Mouse (Mus musculus) ES-E14 (cell line): ENCODE measurements around the gene Olfr368. TPM values are rescaled to one million over a fixed set of nuclear protein-coding genes. Genes with fewer than 3 reads are reported as not detected.

ENCODE experiments used
- DNase-seq: peaks from one replicate; pipeline ENCODE4 v3.0.0-alpha.2; 2013; ENCODE audit warnings: low read depth, low spot score
- H3K27ac ChIP-seq: 2 replicates; pipeline ENCODE4 v1.5.1; 2012; ENCODE audit warnings: low read depth, mild to moderate bottlenecking, low read length, moderate library complexity, mixed read lengths; ENCODE audit not compliant: poor library complexity, insufficient read depth, severe bottlenecking
- H3K36me3 ChIP-seq: 2 replicates; pipeline ENCODE4 v1.6.1; 2012; ENCODE audit warnings: mild to moderate bottlenecking, low read length, moderate library complexity, mixed read lengths; ENCODE audit not compliant: control insufficient read depth, poor library complexity, insufficient read depth, severe bottlenecking
- H3K4me1 ChIP-seq, 2 experiments: fragments of 150-350 bp in 1 of 2; sonication (generic) in 1 of 2; 2 replicates each; pipeline ENCODE4 v1.6.1; 2012; ENCODE audit warnings: low read length in 2 of 2, mild to moderate bottlenecking in 1 of 2, mixed read lengths in 1 of 2; ENCODE audit not compliant: control insufficient read depth in 2 of 2, insufficient read depth in 2 of 2, poor library complexity in 1 of 2
- H3K4me3 ChIP-seq, 2 experiments: fragments of 150-350 bp in 1 of 2; sonication (generic) in 1 of 2; 2 replicates each; pipeline ENCODE4 v1.5.1; 2012; ENCODE audit warnings: low read length in 2 of 2, low read depth in 1 of 2, mild to moderate bottlenecking in 1 of 2, mixed read lengths in 1 of 2; ENCODE audit not compliant: insufficient read depth in 1 of 2, poor library complexity in 1 of 2, severe bottlenecking in 1 of 2
- H3K9ac ChIP-seq: 2 replicates; pipeline ENCODE4 v1.6.1; 2012; ENCODE audit warnings: low read depth, mild to moderate bottlenecking, low read length, mixed read lengths; ENCODE audit not compliant: poor library complexity, insufficient read depth, severe bottlenecking
- H3K9me3 ChIP-seq: fragments of 150-350 bp; sonication (generic); 2 replicates; pipeline ENCODE4 v1.6.1; 2012; ENCODE audit warnings: low read depth, mild to moderate bottlenecking, low read length; ENCODE audit not compliant: control insufficient read depth, insufficient read depth
- CHD2 ChIP-seq: IDR thresholded peaks from 2 replicates; pipeline ENCODE4 v1.6.1; 2014; ENCODE audit warnings: mild to moderate bottlenecking, low read depth, low read length, inconsistent platforms
- HCFC1 ChIP-seq: IDR thresholded peaks from 2 replicates; pipeline ENCODE4 v1.6.1; 2012; ENCODE audit warnings: low read length, inconsistent platforms, borderline replicate concordance; ENCODE audit not compliant: insufficient read depth
- MAFK ChIP-seq: IDR thresholded peaks from 2 replicates; pipeline ENCODE4 v1.6.1; 2014; ENCODE audit warnings: mild to moderate bottlenecking, low read depth, low read length, inconsistent platforms; ENCODE audit not compliant: insufficient read depth
- ZC3H11A ChIP-seq: IDR thresholded peaks from 2 replicates; pipeline ENCODE4 v1.6.1; 2012; ENCODE audit warnings: low read depth, mild to moderate bottlenecking, inconsistent platforms, low read length, borderline replicate concordance
- ZNF384 ChIP-seq: IDR thresholded peaks from 2 replicates; pipeline ENCODE4 v1.6.1; 2012; ENCODE audit warnings: low read depth, low read length, inconsistent platforms
- in situ Hi-C, 2 experiments: fragments of 600-800 bp; cut with MboI; formaldehyde crosslinking; loops; one replicate each; pipeline ENCODE4 v1.15.1; 2025; ENCODE audit warnings: low sequenced_read_pairs in 2 of 2, inconsistent platforms in 1 of 2; ENCODE audit not compliant: unreplicated experiment in 2 of 2
- total RNA-seq: library from RNA; depleted of rRNA; stranded (reverse); fragments of 300-350 nt; gene quantifications from 2 replicates; pipeline ENCODE4 v1.2.3, GENCODE M21; 2012; rRNA removed

Gene Olfr368
- not detected in 2 replicates for total RNA-seq

DNA sequence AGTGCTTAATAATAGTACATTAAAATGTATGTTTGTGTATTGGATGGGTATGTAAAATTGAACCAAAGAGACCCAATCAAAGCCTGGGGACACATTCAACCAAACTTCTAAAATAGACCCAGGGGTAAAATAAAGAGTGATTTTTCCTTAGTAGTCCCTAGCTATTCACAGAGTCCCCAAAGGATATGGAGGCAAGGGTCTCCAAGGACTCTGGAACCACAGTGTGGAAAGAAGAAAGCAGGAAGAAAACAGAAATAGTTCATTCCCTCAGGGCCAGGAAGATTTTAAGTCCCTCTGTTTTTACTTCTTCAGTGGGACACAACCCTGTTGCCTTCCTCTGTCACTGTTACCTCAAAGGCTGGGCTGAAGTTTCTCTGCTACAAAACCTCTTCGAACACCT, at the start of gene Olfr368:
TSS of gene Olfr368 (plus strand) at position 301 of the 400 bp plus-strand sequence.
- no peaks in the 10 kb centered on the region for H3K36me3 ChIP-seq

DNA sequence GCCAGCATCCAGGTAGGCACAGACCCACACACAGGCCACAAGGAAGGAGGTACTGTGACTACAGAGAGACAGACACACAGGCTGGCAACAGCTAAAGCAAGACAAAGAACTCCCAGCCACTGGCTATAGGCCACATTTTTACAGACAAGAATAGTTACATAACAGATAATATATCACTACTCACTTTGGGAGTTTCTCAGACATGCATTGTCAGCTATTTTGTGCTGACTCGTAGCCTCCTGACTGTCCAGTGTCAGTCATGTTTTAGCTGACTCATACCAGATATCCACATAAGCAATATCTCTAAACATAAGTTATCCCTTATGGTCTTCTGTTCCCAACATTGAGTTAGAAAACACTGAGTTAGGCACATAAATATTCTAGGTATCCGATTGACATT, 7.0 kb downstream of the Olfr368 start:
- in situ Hi-C loops = no loop called here
- Histone ChIP-seq H3K27ac (no peak overlapping the region), H3K4me1 (no peaks in the 10 kb centered on the region), H3K36me3 (no peaks in the 10 kb centered on the region), H3K9me3 (no peaks in the 10 kb centered on the region), H3K9ac (no peak overlapping the region), H3K4me3 (no peak overlapping the region)
- TF ChIP-seq ZNF384 (no peak), HCFC1 (no peak), CHD2 (no peak), MAFK (peak; percentile 37; the same call in 1 of the 2 replicates), ZC3H11A (no peak)
- DNase-seq = no peak

More for the DNA sequence above, at the start of gene Olfr368:
- no peak within 1 kb of the TSS for H3K4me3 ChIP-seq
- H3K4me1 ChIP-seq = no peaks in the 10 kb centered on the region
- H3K9me3 ChIP-seq = no peaks in the 10 kb centered on the region
- in situ Hi-C loops = no loop called here
- DNase-seq = no peak
- no peak within 1 kb of the TSS for H3K9ac ChIP-seq
- no peak for TF ChIP-seq ZNF384
- no peak for TF ChIP-seq ZC3H11A
- no peak for TF ChIP-seq CHD2
- H3K27ac ChIP-seq = no peak within 1 kb of the TSS

DNA sequence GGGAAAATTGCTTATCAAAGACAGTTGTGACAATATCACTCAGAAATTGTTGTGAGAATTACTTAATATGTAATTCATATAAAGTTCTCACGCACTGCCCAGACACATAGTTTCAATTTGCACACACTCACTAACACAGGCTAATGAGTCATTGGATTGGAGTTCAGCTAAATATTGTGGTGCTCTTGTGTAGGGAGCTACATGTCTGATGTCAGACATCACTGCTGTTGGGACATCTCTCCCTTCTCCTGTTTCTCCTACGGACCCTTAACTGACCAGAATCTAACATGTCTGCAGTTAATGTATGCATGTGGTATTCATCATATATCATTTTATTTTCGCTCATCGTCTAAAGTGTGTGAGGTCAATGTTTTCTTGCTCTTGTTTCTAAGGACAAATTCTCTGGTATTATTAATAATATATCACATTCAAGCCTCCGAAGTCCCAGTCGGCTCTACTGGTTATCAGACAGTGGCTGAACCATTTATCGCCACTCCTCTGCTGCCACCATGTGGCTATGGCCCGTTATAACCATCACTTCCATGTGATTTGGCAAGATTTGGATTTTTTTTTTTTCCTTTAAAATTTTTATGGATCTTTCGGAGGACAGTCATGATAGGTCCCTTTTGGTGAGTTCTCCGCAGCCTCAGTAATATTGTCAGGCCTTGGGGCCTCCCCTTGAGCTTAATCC, 12.3 kb downstream of the Olfr368 start:
- Histone ChIP-seq H3K4me1 (no peaks in the 10 kb centered on the region), H3K9ac (no peak overlapping the region), H3K4me3 (no peak overlapping the region), H3K9me3 (0 out of 2 replicates have a peak, but pooled peaks cover 3% of the 10 kb centered on the region), H3K27ac (no peak overlapping the region), H3K36me3 (no peaks in the 10 kb centered on the region)
- TF ChIP-seq HCFC1 = no peak
- TF ChIP-seq ZNF384 = no peak
- TF ChIP-seq MAFK = no peak
- TF ChIP-seq CHD2 = no peak
- peak; percentile 52; the same call in 1 of the 2 replicates for TF ChIP-seq ZC3H11A
- in situ Hi-C loops = no loop called here
- DNase-seq = peak; percentile 15

DNA sequence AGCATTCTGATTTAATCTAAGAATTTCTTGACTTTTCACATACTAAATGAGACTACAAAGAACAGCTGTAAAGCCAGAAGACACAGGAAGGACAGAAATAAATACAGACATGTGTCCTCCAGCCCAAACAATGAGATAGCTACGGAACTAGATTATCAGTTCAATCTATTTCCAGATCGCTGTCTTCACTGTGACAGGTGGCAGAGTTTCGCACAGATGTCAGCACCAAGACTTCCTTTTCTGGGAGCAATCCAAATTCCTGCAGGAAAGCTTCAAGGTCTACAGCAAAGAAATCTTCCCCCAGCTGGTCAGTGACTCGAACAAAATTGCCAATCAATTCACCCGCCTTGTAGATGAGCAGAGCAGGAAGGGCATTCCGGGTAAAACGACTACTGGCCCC, 25.4 kb downstream of the Olfr368 start:
- DNase-seq = no peak
- H3K36me3 ChIP-seq = peaks cover 19% of the 10 kb centered on the region

More for the DNA sequence above, 25.4 kb downstream of the Olfr368 start:
- H3K9ac ChIP-seq = no peak overlapping the region
- in situ Hi-C loops = no loop called here
- no peaks in the 10 kb centered on the region for H3K9me3 ChIP-seq
- H3K4me1 ChIP-seq = no peaks in the 10 kb centered on the region
- no peak overlapping the region for H3K27ac ChIP-seq
- no peak overlapping the region for H3K4me3 ChIP-seq
- TF ChIP-seq ZNF384 = no peak
- TF ChIP-seq MAFK = no peak
- no peak for TF ChIP-seq CHD2
- TF ChIP-seq ZC3H11A = no peak
- TF ChIP-seq HCFC1 = no peak
